Comparison of ENCODE assay signal across 8 mouse cellular contexts in the genomic region with DNA sequence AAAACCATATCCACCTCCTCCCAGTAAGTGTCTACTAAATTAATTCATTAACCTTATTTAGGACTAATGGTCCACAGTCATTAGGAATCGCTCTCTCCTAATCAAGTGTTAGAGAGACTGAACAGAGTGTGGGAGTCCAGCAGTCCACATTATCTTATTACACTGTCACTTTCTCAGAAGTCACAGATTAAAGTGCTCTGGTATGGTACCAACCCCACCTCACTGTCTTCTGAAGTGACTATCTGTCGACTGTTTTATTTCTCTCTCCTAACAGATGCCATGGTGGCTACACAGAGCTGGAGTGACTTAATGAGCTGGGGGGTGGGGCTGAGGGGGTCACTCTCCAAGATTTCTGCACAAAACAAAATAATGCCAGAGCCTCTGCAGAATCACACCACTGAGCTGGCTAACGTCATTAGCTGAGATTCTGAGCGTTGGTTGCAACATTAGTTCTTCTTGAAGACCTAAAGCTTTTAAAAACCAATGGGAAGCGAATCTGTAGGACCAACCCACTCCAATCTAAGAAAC. TPM values are rescaled to one million over a fixed set of nuclear protein-coding genes. Genes with fewer than 3 reads are reported as not detected.
DNase-seq lines count a peak whose midpoint lies in the region; ATAC-seq and TF ChIP-seq lines count a peak whose summit lies in the region.

No protein-coding gene starts in this region.

- peak overlapping the region; percentile 47 for H3K27ac ChIP-seq in lung, postnatal 0 days (ENCODE audit: low read length)
- H3K27ac ChIP-seq in limb, embryonic 14.5 days (replicated peaks; ENCODE audit: low read depth, low read length): no peak overlapping the region
- no peak overlapping the region for H3K27ac ChIP-seq in stomach, postnatal 0 days (replicated peaks)

- H3K4me2 ChIP-seq in lung, postnatal 0 days (replicated peaks; ENCODE audit: low read depth, low read length): peak overlapping the region; percentile 86
- peak overlapping the region; percentile 99 for H3K4me2 ChIP-seq in limb, embryonic 14.5 days (replicated peaks; ENCODE audit: low read depth, low read length, severe bottlenecking)
- peak overlapping the region; percentile 96 for H3K4me2 ChIP-seq in stomach, postnatal 0 days (replicated peaks; ENCODE audit: low read depth)

- no peaks in the 10 kb centered on the region; the same call in 1 of the 2 replicates for H3K4me1 ChIP-seq in lung, postnatal 0 days (ENCODE audit: insufficient read depth, low read depth, low read length)
- H3K4me1 ChIP-seq in limb, embryonic 14.5 days (ENCODE audit: control insufficient read depth, insufficient read depth, low read length): peaks cover 12% of the 10 kb centered on the region
- H3K4me1 ChIP-seq in stomach, postnatal 0 days (replicated peaks; ENCODE audit: control insufficient read depth, insufficient read depth): no peaks in the 10 kb centered on the region

- peak; percentile 27 for DNase-seq in embryo, embryonic 10.5 days (ENCODE audit: low spot score)
- no peak for DNase-seq in embryo, embryonic 10 days (ENCODE audit: low spot score)
- DNase-seq in lung, postnatal 0 days (ENCODE audit: low spot score): peak; percentile 64
- no peak for DNase-seq in lung, postnatal 25 days (ENCODE audit: low spot score)
- DNase-seq in limb, embryonic 14.5 days (ENCODE audit: low spot score): no peak
- no peak for DNase-seq in stomach, postnatal 0 days (ENCODE audit: low spot score)
- no peak for DNase-seq in left cerebral cortex, postnatal 14 days (ENCODE audit: low spot score in 2 of 2)

- ATAC-seq in lung, postnatal 0 days: no peak
- ATAC-seq in limb, embryonic 14.5 days (ENCODE audit: low FRiP score, low read depth): no peak
- ATAC-seq in stomach, postnatal 0 days (ENCODE audit: low FRiP score, low TSS enrichment): no peak
- no peak for ATAC-seq in granulocyte monocyte progenitor cell, adult 5-6 weeks (replicated peaks; ENCODE audit: poor library complexity, severe bottlenecking)

- 28% methylated on average over 5 of the region's 5 CpGs for WGBS in lung, postnatal 0 days
- WGBS in limb, embryonic 14.5 days: 22% methylated on average over 5 of the region's 5 CpGs
- WGBS in stomach, postnatal 0 days: 51% methylated on average over 5 of the region's 5 CpGs

- H3K27me3 ChIP-seq in lung, postnatal 0 days (replicated peaks; ENCODE audit: insufficient read depth, low read length): no peaks in the 10 kb centered on the region
- H3K27me3 ChIP-seq in limb, embryonic 14.5 days (ENCODE audit: control insufficient read depth, insufficient read depth, low read length): peaks cover 9% of the 10 kb centered on the region; the same call in 1 of the 2 replicates
- no peaks in the 10 kb centered on the region for H3K27me3 ChIP-seq in stomach, postnatal 0 days (ENCODE audit: control insufficient read depth, insufficient read depth, low read length)

- H3K4me3 ChIP-seq in lung, postnatal 0 days (ENCODE audit: low read depth, low read length): peak overlapping the region; percentile 82
- H3K4me3 ChIP-seq in limb, embryonic 14.5 days (replicated peaks; ENCODE audit: low read length): peak overlapping the region; percentile 54
- peak overlapping the region; percentile 65 for H3K4me3 ChIP-seq in stomach, postnatal 0 days (ENCODE audit: low read depth, low read length)

- H3K9me3 ChIP-seq in lung, postnatal 0 days (ENCODE audit: low read length): no peaks in the 10 kb centered on the region
- no peaks in the 10 kb centered on the region for H3K9me3 ChIP-seq in limb, embryonic 14.5 days (ENCODE audit: control insufficient read depth, low read length)
- no peaks in the 10 kb centered on the region for H3K9me3 ChIP-seq in stomach, postnatal 0 days (ENCODE audit: control insufficient read depth, low read length)

- H3K36me3 ChIP-seq in lung, postnatal 0 days (ENCODE audit: insufficient read depth, low read length): no peaks in the 10 kb centered on the region
- H3K36me3 ChIP-seq in limb, embryonic 14.5 days (ENCODE audit: control insufficient read depth, insufficient read depth, low read length): no peaks in the 10 kb centered on the region
- no peaks in the 10 kb centered on the region for H3K36me3 ChIP-seq in stomach, postnatal 0 days (ENCODE audit: control insufficient read depth, insufficient read depth, low read length)

- 0 out of 2 replicates have a peak overlapping the region, but pooled peaks have one; percentile 79 for H3K9ac ChIP-seq in lung, postnatal 0 days (replicated peaks; ENCODE audit: low read depth)
- no peak overlapping the region for H3K9ac ChIP-seq in limb, embryonic 14.5 days (ENCODE audit: low read depth, low read length, severe bottlenecking)
- peak overlapping the region; percentile 18; the same call in 1 of the 2 replicates for H3K9ac ChIP-seq in stomach, postnatal 0 days (ENCODE audit: low read length)

- intact Hi-C loops in left cerebral cortex, postnatal 14 days (cut with DNase I): loop anchor here (5.0 kb wide), 1 partner anchor 131 kb away; no protein-coding TSS in a partner anchor

- no peak for TF ChIP-seq POLR2A in limb, embryonic 14.5 days (IDR thresholded peaks at IDR 0.05; ENCODE audit: borderline replicate concordance, extremely low read depth, insufficient read depth, insufficient read length)

- no peak for TF ChIP-seq CTCF in lung, postnatal 0 days (IDR thresholded peaks at IDR 0.05)
- no peak for TF ChIP-seq CTCF in stomach, postnatal 0 days (IDR thresholded peaks at IDR 0.05; ENCODE audit: low read depth)

- TF ChIP-seq EP300 in lung, postnatal 0 days (IDR thresholded peaks at IDR 0.05): no peak
- no peak for TF ChIP-seq EP300 in stomach, postnatal 0 days (optimal IDR thresholded peaks at IDR 0.05)

RNA-seq across cellular contexts. Expression of a gene that starts 3.0 kb away (rescaled TPM):
- 158 and 187 TPM in 2 replicates for polyA plus RNA-seq in lung, postnatal 0 days (2015; fragmentation: Nextera tagmentation; extraction: Ambion mirVana)
- 33.8 and 34.3 TPM in 2 replicates for polyA plus RNA-seq in limb, embryonic 14.5 days (2012; rRNA removed)
- 71.4 and 75.1 TPM in 2 replicates for polyA plus RNA-seq in limb, embryonic 14.5 days (2014; fragmentation: Nextera tagmentation; extraction: Ambion mirVana)
- 16.9 and 17.9 TPM in 2 replicates for polyA plus RNA-seq in stomach, postnatal 0 days (2015; fragmentation: Nextera tagmentation; extraction: Ambion mirVana)
- 10 to 100 TPM; 28.1 to 39.9 TPM for total RNA-seq in left cerebral cortex, postnatal 14 days (2021)
- total RNA-seq in granulocyte monocyte progenitor cell, adult 5-6 weeks (2014; fragmentation: Nextera tagmentation): 13.1 and 17.2 TPM in 2 replicates
- total RNA-seq in granulocyte monocyte progenitor cell, adult 5-6 weeks (2017): 9.7 and 12.1 TPM in 2 replicates

Comparison
In these comparisons a context has a peak if more than half of its experiments do, and no peak if none do; other contexts are left out.
1. DNase-seq: peak in embryo, embryonic 10.5 days (single experiment) and lung, postnatal 0 days (single experiment); none in embryo, embryonic 10 days (single experiment), lung, postnatal 25 days (single experiment), limb, embryonic 14.5 days (single experiment), stomach, postnatal 0 days (single experiment) and left cerebral cortex, postnatal 14 days (0 of 2).
2. Peak in every context shown above with its lines, with median percentiles within 50 percentile points of each other: H3K4me2 ChIP-seq and H3K4me3 ChIP-seq.